Mouse (Mus musculus): Measurements from ENCODE around the gene Plac8.

DNA sequence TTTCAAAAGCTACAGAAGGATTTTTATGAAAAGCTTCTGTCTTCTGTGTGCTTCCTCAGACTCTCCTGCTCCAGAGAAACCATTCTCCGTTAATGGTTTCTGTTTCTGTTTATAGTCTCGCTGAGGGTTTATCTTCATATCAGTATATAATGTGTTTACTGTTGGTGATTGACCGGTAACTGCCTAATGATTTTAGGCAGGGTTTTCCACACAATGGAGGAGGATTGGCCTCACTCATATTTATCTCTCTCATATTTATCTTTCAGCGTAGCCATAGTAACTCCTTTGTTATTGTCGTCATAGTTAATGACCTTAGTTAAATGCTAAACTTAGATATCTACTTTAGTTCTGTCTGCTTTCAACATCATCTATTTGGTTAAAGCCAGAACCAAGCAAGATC is 18.5 kb upstream of the Plac8 start:
- TF ChIP-seq CTCF (IDR thresholded peaks at IDR 0.05; ENCODE audit: low read depth) (no peak), EP300 (optimal IDR thresholded peaks at IDR 0.05) (no peak)
